Mouse (Mus musculus): ENCODE measurements around the gene H6pd.

H6pd gene

GRCm38 (mm10) chr4:149948119-149948518 lies 60.7 kb downstream of the H6pd start:
- no peak for DNase-seq (ENCODE audit: low read depth in 1 of 2, low spot score in 2 of 2)

GRCm38 (mm10) chr4:149947396-149947795 lies 61.4 kb downstream of the H6pd start:
- DNase-seq (ENCODE audit: low read depth in 1 of 2, low spot score in 2 of 2) = no peak

DNA sequence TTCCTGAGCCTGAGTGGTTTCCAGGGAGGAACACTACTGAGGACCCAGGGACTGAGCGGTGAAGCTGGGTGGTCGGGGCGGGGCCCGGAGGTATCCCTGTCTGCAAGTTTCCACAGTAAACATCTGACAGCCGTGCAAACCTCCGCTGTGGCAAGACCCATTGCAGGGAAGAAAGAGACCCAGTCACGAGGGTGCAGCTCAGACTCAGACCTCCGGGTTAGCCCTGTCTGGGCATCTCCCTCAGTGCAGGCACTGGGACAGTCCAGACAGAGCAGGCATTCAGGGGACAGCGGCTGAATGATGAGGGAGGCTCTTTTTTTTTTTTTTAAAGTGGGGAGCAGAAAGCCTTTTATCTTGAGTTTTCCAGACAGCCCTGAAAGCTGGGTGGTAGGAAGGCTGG lies 63.6 kb downstream of the H6pd start:
- no peak for DNase-seq (ENCODE audit: low read depth in 1 of 2, low spot score in 2 of 2)

GRCm38 (mm10) chr4:149944214-149944613 lies 64.6 kb downstream of the H6pd start:
- DNase-seq (ENCODE audit: low read depth in 1 of 2, low spot score in 2 of 2) = no peak

DNA sequence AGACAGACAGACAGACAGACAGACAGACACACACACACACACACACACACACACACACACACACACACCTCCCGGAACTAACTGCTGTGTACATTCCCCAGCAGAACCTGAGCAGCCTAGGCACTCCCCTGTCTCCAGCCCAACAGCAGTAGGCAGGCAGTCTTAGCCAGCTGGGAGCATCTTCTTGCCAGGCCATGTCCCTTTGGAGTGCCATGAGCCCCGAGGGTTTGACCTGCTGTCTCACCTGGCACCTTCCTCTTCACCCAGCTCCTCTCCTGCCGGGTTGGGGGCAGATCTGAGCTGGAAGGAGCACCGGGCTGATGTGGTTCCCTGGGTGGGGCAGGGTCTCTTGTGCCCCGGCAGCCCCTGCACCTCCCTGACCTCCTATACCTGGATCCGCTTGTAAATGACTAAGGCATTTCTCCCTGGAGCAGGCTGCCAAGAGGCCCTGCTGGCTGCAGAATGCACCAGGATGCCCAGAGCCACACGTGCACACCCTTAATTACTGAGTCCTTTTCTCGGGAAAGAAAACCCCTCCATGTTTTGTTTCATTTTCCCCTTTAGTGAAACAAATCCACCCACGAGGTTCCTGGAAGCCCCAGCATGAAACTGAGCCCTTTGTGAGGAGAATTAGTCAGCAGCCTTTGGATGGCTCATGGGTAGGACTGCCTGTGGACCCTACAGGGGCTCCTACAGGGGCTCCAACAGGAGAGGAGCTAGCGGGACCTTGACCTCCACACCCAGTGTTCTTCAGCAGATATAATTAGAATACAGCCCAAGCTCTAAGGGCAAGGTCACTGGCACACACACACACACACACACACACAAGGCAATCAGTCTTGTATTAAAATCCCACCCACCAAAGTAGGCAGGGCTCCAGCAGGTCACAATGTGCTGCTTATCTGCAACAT lies 65.7 kb downstream of the H6pd start:
- DNase-seq (ENCODE audit: low read depth in 1 of 2, low spot score in 2 of 2) = no peak

DNA sequence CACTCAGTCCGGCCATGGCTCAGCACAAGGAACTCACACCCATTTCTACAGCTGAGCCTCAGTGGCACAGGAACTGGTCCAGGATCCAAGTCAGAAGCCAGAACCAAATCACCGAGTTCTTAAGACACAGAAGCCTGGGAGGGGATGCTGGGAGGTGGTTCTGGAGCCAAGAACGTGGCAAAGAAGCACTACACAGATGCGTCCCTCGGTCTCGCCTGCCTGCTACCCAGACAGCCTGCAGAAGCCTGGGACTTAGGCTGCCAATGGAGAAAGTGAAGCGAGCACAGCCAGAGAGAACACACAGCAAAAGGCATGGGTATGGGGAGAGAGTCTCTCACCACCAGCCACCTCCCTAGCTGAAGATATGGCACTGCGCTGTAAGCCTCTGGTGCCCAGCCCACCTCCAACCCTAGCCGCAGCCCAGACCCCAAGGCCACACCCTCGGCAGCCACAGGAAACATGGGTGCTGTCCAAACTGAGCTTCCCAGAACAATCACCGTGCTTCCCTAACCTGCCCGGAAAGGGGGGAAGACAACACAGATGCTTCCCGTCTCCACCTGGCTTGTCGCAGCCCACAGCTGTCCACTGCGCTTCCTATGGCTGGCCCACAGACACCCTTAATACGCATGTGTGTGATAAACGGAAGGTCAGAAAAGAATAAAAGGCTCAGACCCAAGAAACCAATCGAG lies 67.6 kb downstream of the H6pd start:
- DNase-seq (ENCODE audit: low read depth in 1 of 2, low spot score in 2 of 2) = no peak

DNA sequence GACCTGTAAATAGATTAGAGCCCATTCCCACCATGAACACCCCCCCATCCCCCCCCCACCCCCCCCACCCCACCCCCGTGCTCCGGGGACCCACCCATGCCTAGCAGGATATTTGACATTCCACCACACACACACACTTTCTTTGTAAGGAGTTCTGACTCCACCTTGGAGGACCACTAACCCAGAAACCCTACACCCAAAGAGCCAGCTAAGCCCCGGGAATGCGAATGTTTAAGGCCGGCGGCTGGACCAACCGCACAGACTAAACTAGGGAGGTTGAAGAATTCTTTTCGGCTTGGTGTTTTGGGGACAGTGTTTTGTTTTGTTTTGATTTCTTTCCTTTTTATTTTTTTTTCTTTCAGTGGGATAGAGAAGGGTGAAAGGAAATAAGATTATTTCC lies 70.1 kb downstream of the H6pd start:
- no peak for DNase-seq (ENCODE audit: low read depth in 1 of 2, low spot score in 2 of 2)

GRCm38 (mm10) chr4:149936921-149937320 lies 71.9 kb downstream of the H6pd start:
- DNase-seq (ENCODE audit: low read depth in 1 of 2, low spot score in 2 of 2) = no peak

DNA sequence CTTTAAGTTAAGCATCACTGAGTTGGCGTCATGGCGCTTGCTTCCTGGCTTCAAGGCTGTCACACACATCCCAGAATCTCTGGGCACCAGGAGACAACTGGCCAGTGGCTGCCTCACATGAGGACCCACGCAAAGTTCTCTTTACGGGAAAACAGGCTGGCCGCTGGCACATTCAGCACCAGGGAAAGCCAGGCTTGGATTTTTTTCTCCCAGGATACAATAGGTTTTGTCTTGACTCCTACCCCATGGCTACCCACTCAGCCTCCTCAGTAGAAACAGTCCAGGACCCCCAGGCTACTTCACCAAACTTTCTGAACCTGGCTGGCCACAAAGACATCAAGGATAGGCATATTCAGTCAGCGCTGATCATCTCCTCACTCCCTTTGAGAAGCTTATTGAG lies 73.4 kb downstream of the H6pd start:
- no peak for DNase-seq (ENCODE audit: low read depth in 1 of 2, low spot score in 2 of 2)

DNA sequence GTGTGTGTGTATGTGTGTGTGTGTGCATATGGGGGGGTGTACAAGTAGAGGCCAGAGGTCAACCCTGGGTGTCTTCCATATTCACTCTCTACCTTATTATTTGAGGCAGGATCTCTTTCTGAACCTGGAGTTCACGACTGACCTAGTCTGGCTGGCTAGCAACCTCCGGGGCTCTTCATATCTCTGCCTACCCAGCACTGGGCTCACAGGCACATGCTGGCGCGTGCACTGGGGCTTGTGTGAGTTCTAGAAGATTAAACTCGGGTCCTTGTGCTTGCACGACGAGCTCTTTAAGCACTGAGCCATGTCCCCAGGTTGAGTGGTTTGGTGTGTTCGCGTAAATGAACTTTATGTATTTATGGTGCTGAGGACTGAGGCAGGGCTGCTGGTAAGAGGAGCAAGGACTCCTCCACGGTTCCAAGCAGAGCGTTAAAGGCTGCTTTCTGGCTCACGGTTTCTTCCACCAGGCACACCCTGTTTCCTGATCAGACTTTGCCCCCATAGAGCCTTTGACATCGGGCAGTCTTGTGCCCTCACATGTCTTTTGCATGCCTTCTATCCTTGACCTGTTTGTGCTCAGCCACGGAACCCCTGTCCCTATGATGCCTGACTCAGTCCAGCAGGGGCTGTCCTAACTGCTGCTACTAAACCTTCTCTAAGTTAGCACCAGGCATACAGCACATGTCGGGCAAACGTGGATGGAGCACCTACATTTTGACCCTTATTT lies 75.1 kb downstream of the H6pd start:
- no peak for DNase-seq (ENCODE audit: low read depth in 1 of 2, low spot score in 2 of 2)

DNA sequence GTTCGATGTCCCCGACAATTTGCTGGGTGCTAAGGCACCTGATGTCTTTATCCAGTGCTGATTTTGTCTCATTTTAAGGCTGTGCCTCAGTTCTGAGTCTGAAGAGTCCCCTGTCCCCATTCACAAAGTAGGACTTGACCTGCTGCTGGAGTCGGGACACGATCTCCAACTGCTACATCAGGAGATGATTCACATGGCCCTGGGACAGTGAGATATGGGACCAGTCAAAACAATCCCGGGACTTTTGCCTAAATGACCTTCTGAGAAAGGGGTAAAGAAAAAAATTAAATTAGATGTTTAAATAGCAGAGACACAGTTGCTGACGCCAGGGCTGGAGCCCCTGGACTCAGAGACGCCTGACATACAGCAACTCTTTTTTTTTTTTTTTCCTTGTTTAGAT lies 75.8 kb downstream of the H6pd start:
- DNase-seq (ENCODE audit: low read depth in 1 of 2, low spot score in 2 of 2) = no peak

GRCm38 (mm10) chr4:149932108-149932815 lies 76.6 kb downstream of the H6pd start:
- no peak for DNase-seq (ENCODE audit: low read depth in 1 of 2, low spot score in 2 of 2)

GRCm38 (mm10) chr4:149930755-149931154 lies 78.1 kb downstream of the H6pd start:
- no peak for DNase-seq (ENCODE audit: low read depth in 1 of 2, low spot score in 2 of 2)

Data from monocyte, adult 2 months (primary cell).